Mouse (Mus musculus): ENCODE data around the gene Ppm1e. TPM values are rescaled to one million over a fixed set of nuclear protein-coding genes. Genes with fewer than 3 reads are reported as not detected.

Ppm1e gene
- polyA plus RNA-seq, 1 experiment from 2014 or later: 15.1 TPM

GRCm38 (mm10) chr11:87235486-87235872 is 123.3 kb downstream of the Ppm1e start:
- 86% methylated on average over 5 of the region's 5 CpGs for WGBS
- Histone ChIP-seq H3K4me2 (replicated peaks; ENCODE audit: low read depth, low read length) (no peak overlapping the region), H3K9me3 (ENCODE audit: control insufficient read depth, low read length) (no peaks in the 10 kb centered on the region), H3K9ac (ENCODE audit: low read depth, low read length) (no peak overlapping the region), H3K36me3 (ENCODE audit: control insufficient read depth, insufficient read depth, low read length) (0 out of 2 replicates have a peak, but pooled peaks cover 2% of the 10 kb centered on the region), H3K4me3 (ENCODE audit: low read depth, low read length) (no peak overlapping the region), H3K4me1 (replicated peaks; ENCODE audit: control insufficient read depth, insufficient read depth, low read length) (no peaks in the 10 kb centered on the region), H3K27ac (ENCODE audit: low read depth, low read length) (no peak overlapping the region), H3K27me3 (ENCODE audit: control insufficient read depth, insufficient read depth, low read length) (no peaks in the 10 kb centered on the region)
- ATAC-seq (ENCODE audit: low FRiP score): no peak
- no peak for DNase-seq (ENCODE audit: low spot score)

- DNase-seq (ENCODE audit: low spot score) (no peak), ATAC-seq (ENCODE audit: low FRiP score) (no peak)
- 94% methylated on average over 12 of the region's 12 CpGs for WGBS
- no peaks in the 10 kb centered on the region for H3K9me3 ChIP-seq (ENCODE audit: control insufficient read depth, low read length)
- H3K27ac ChIP-seq (ENCODE audit: low read depth, low read length): no peak overlapping the region
- H3K36me3 ChIP-seq (ENCODE audit: control insufficient read depth, insufficient read depth, low read length): 0 out of 2 replicates have a peak, but pooled peaks cover 2% of the 10 kb centered on the region
- no peaks in the 10 kb centered on the region for H3K27me3 ChIP-seq (ENCODE audit: control insufficient read depth, insufficient read depth, low read length)
- no peak overlapping the region for H3K4me2 ChIP-seq (replicated peaks; ENCODE audit: low read depth, low read length)
- no peak overlapping the region for H3K4me3 ChIP-seq (ENCODE audit: low read depth, low read length)
- H3K9ac ChIP-seq (ENCODE audit: low read depth, low read length): no peak overlapping the region
- no peaks in the 10 kb centered on the region for H3K4me1 ChIP-seq (replicated peaks; ENCODE audit: control insufficient read depth, insufficient read depth, low read length)
These were observed 123.9 kb downstream of the Ppm1e start for GRCm38 (mm10) chr11:87234743-87235485.

DNA sequence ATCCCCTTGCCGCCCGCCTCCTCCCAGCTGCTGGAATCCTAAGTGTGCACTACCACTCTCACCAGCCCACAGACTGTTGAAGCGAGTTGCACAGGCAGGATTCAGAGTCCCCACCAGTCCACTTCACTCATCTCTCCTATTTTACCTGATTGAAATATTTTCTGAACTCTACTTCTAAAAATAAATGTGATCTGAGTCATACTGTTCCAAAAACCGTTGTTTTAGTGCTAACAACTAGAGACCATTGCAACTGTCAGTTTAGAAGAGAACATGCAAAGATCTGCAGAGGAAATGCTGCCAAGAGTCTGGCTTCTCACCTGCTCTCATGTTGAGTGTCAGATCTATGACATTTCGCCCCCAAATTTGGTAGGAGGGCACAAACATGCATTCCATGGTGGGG is 125.4 kb downstream of the Ppm1e start:
- Histone ChIP-seq H3K36me3 (ENCODE audit: control insufficient read depth, insufficient read depth, low read length) (0 out of 2 replicates have a peak, but pooled peaks cover 2% of the 10 kb centered on the region), H3K9me3 (ENCODE audit: control insufficient read depth, low read length) (no peaks in the 10 kb centered on the region), H3K4me3 (ENCODE audit: low read depth, low read length) (no peak overlapping the region), H3K4me1 (replicated peaks; ENCODE audit: control insufficient read depth, insufficient read depth, low read length) (no peaks in the 10 kb centered on the region), H3K27me3 (ENCODE audit: control insufficient read depth, insufficient read depth, low read length) (no peaks in the 10 kb centered on the region), H3K4me2 (replicated peaks; ENCODE audit: low read depth, low read length) (no peak overlapping the region), H3K9ac (ENCODE audit: low read depth, low read length) (no peak overlapping the region), H3K27ac (ENCODE audit: low read depth, low read length) (no peak overlapping the region)
- 88% methylated on average over 5 of the region's 5 CpGs for WGBS
- no peak for DNase-seq (ENCODE audit: low spot score)
- no peak for ATAC-seq (ENCODE audit: low FRiP score)

GRCm38 (mm10) chr11:87227056-87227455 is 131.8 kb downstream of the Ppm1e start:
- no peaks in the 10 kb centered on the region for H3K4me1 ChIP-seq (replicated peaks; ENCODE audit: control insufficient read depth, insufficient read depth, low read length)
- H3K9ac ChIP-seq (ENCODE audit: low read depth, low read length): no peak overlapping the region
- no peak for DNase-seq (ENCODE audit: low spot score)
- 85% methylated on average over 5 of the region's 5 CpGs for WGBS
- H3K27me3 ChIP-seq (ENCODE audit: control insufficient read depth, insufficient read depth, low read length): no peaks in the 10 kb centered on the region
- H3K36me3 ChIP-seq (ENCODE audit: control insufficient read depth, insufficient read depth, low read length): 0 out of 2 replicates have a peak, but pooled peaks cover 2% of the 10 kb centered on the region
- no peak overlapping the region for H3K4me3 ChIP-seq (ENCODE audit: low read depth, low read length)
- no peak overlapping the region for H3K27ac ChIP-seq (ENCODE audit: low read depth, low read length)
- no peaks in the 10 kb centered on the region for H3K9me3 ChIP-seq (ENCODE audit: control insufficient read depth, low read length)
- H3K4me2 ChIP-seq (replicated peaks; ENCODE audit: low read depth, low read length): no peak overlapping the region
- ATAC-seq (ENCODE audit: low FRiP score): no peak

- DNase-seq (ENCODE audit: low spot score) (no peak), ATAC-seq (ENCODE audit: low FRiP score) (no peak)
- no peaks in the 10 kb centered on the region for H3K4me1 ChIP-seq (replicated peaks; ENCODE audit: control insufficient read depth, insufficient read depth, low read length)
- H3K27ac ChIP-seq (ENCODE audit: low read depth, low read length): no peak overlapping the region
- H3K9me3 ChIP-seq (ENCODE audit: control insufficient read depth, low read length): no peaks in the 10 kb centered on the region
- H3K9ac ChIP-seq (ENCODE audit: low read depth, low read length): no peak overlapping the region
- H3K4me2 ChIP-seq (replicated peaks; ENCODE audit: low read depth, low read length): no peak overlapping the region
- H3K36me3 ChIP-seq (ENCODE audit: control insufficient read depth, insufficient read depth, low read length): no peaks in the 10 kb centered on the region
- WGBS: 97% methylated on average over 3 of the region's 3 CpGs
- no peak overlapping the region for H3K4me3 ChIP-seq (ENCODE audit: low read depth, low read length)
- H3K27me3 ChIP-seq (ENCODE audit: control insufficient read depth, insufficient read depth, low read length): no peaks in the 10 kb centered on the region
These were observed 136.1 kb downstream of the Ppm1e start for GRCm38 (mm10) chr11:87222686-87223085.

DNA sequence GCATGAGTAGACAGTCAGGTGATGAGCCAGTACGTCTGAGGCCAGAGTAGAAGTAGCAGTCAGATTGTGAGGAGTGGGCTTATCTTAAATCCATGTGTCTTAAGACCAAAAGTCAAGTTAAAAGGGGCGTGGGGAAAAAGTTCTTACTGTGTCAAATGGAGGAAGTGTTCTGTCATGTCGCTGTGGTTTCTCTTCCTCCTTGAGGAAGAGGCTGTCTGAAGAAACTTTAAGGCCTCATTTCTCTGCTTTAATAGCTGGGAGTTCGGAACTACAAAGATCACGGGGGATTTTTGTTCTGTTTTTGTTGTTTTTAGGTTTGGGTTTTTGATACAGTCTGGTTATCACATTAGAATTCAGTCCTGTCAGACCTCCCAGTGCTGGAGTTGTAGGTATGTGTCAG is 146.5 kb downstream of the Ppm1e start:
- WGBS: 79% methylated on average over 5 of the region's 5 CpGs
- no peaks in the 10 kb centered on the region for H3K27me3 ChIP-seq (ENCODE audit: control insufficient read depth, insufficient read depth, low read length)

More for the DNA sequence above, 146.5 kb downstream of the Ppm1e start:
- H3K36me3 ChIP-seq (ENCODE audit: control insufficient read depth, insufficient read depth, low read length): no peaks in the 10 kb centered on the region
- H3K9me3 ChIP-seq (ENCODE audit: control insufficient read depth, low read length): no peaks in the 10 kb centered on the region
- DNase-seq (ENCODE audit: low spot score) (no peak), ATAC-seq (ENCODE audit: low FRiP score) (no peak)
- no peak overlapping the region for H3K4me3 ChIP-seq (ENCODE audit: low read depth, low read length)
- H3K27ac ChIP-seq (ENCODE audit: low read depth, low read length): no peak overlapping the region
- no peak overlapping the region for H3K9ac ChIP-seq (ENCODE audit: low read depth, low read length)
- no peak overlapping the region for H3K4me2 ChIP-seq (replicated peaks; ENCODE audit: low read depth, low read length)
- no peaks in the 10 kb centered on the region for H3K4me1 ChIP-seq (replicated peaks; ENCODE audit: control insufficient read depth, insufficient read depth, low read length)

Other genes with a start within 250 kb of the Ppm1e start
- gene Ska2, start 249.8 kb downstream of the Ppm1e start, polyA plus RNA-seq (2014; fragmentation: Nextera tagmentation; extraction: Ambion mirVana): 95.8 and 101 TPM in 2 replicates
- gene Trim37, start 231.9 kb downstream of the Ppm1e start, polyA plus RNA-seq (2014; fragmentation: Nextera tagmentation; extraction: Ambion mirVana): 76.2 and 78.9 TPM in 2 replicates
- gene Rad51c, start 45.9 kb upstream of the Ppm1e start, polyA plus RNA-seq (2014; fragmentation: Nextera tagmentation; extraction: Ambion mirVana): 12.2 and 13.1 TPM in 2 replicates
- 0.35 TPM in 1 of 2 replicates, not detected in the other for gene Tex14, start 46.0 kb upstream of the Ppm1e start, polyA plus RNA-seq (2014; fragmentation: Nextera tagmentation; extraction: Ambion mirVana)
- not detected in 2 replicates for gene Gm11492, start 207.6 kb upstream of the Ppm1e start, polyA plus RNA-seq (2014; fragmentation: Nextera tagmentation; extraction: Ambion mirVana)
- gene Sept4, start 209.9 kb upstream of the Ppm1e start, polyA plus RNA-seq (2014; fragmentation: Nextera tagmentation; extraction: Ambion mirVana): 9.0 and 11.6 TPM in 2 replicates
- gene Mtmr4, start 233.1 kb upstream of the Ppm1e start, polyA plus RNA-seq (2014; fragmentation: Nextera tagmentation; extraction: Ambion mirVana): 63.2 and 77.0 TPM in 2 replicates